Mouse (Mus musculus) MEL-GATA-1-ER (cell line): ENCODE data around the gene Hist2h2be.
A peak's percentile ranks its signal among the peaks of the same experiment; 100 is the strongest.
"Not testable (repeated sequence)": the region's sequence is repeated elsewhere in the genome, so short reads cannot be mapped to it uniquely, and the experiment has no call there.

Source experiments
- DNase-seq: peaks from one replicate; pipeline ENCODE4 v3.0.0-alpha.2; 2012; ENCODE audit warnings: low read depth; ENCODE audit errors: extremely low read depth

The Hist2h2be gene

DNA sequence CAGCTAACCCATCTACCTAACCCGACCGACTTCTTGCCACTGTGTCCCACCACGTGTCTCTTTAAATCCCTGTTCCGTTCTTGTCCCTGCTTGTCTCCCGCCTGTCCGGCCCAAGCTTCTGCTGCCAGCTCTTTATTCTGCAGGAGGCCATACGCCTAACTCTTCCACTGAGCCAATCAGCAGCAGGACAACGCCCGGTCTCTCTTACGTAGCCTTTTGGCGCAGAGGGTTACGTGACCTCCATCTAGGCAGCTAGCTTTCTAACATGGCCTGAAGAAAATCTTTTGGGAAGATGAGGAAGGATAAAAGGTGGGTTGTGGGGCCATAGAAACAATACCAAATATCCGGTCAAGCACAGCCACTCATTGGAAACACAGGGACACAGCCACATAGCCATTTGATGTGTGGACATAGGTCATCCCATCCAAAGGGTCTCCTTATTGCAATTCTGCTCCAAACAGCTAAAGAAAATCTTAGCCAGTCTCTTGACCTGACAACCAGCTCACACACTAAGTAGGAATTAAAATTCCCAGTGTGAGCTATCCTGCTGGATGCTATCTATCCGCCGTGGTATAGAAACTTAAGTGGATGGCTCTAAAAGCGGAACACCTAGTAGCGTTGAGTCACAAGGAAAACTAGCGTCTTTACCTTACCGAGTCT is 41.4 kb downstream of the Hist2h2be start:
- peak; percentile 98 for DNase-seq

- peak; percentile 100 for DNase-seq
Measured at GRCm38 (mm10) chr3:96262979-96263550, 42.1 kb downstream of the Hist2h2be start, which contains the start of gene Hist2h4. Gene Hist2h4, minus strand, starts transcription at chr3:96263311.

GRCm38 (mm10) chr3:96263558-96264403 is 42.9 kb downstream of the Hist2h2be start:
- DNase-seq, result peak; percentile 83

DNA sequence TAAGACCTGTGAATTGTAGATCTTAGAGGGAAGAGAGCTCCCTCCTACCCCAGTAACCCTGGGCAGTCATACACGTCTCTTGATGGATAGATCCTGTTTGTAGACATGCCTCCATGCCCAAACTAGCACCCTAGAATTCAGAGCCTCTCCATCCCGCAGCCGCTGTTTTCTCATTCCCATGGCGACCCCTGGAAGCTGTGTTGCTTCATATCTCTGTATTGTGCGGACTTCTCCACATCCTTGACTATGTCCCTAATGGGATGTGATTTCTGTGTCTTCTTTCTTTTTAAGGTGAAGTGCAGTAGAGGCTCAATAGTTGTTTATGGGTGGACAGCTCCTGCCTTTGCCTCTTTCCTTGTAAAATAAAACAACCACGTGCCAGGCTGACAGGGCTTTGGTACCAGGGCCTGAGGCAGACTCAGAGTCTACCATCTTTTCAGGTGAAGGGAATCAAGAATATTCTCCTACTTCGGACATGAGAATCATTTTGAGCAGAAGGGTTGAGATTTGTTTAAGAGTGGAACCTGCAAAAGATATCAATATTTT is 43.6 kb downstream of the Hist2h2be start:
- no peak for DNase-seq

GRCm38 (mm10) chr3:96266132-96266710 is 45.3 kb downstream of the Hist2h2be start:
- DNase-seq, result peak; percentile 84

DNA sequence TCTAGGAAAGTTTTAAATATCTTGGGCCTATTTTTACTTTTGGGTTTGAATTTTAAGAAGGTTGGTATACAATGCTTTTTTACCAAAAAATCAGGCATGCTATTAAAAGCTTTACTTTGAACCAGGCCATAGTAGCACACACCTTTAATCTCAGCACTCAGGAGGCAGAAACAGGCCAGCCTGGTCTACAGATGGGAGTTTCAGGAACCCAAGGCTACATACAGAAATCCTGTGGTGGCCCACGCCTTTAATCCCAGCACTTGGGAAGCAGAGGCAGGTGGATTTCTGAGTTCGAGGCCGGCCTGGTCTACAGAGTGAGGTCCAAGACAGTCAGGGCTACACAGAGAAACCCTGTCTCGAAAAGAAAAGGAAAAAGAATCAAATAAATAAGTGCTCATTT is 46.6 kb downstream of the Hist2h2be start:
- DNase-seq, result no peak

DNA sequence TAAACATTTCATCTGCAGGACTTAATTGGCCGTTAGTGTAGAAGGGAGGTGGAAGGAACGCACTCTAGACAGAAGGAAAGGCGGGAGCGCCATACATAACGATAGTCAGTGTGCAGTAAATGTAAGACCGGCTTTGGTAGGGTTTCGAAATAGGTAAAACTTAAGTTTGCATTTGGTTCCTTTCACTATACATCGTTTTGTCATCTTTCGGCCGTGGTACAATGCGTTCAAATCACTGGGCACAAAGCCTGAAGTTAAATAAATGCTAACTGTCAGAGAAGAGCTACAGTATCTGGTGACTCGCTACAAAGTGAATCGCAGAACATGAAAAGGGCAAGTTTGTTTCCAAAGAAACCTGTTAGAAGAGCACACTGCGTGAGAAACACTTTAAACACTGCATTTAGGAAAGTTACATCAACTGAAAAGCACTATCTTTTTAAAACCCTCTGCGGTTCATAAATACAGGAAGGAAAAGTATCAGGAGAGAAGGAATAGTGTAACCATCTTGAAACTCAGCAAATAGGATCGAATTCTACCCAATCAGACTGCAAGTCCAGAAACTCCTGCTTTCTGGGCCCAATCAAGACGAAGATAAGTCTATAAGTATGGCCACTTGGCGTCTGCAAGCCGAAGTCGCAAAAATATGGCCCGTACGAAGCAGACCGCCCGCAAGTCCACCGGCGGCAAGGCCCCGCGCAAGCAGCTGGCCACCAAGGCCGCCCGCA is 47.3 kb downstream of the Hist2h2be start, which contains the start of gene Hist2h3b:
TSS of gene Hist2h3b (plus strand) at position 604 of the 725 bp plus-strand sequence.
- peak; percentile 100 for DNase-seq

GRCm38 (mm10) chr3:96268776-96269378 is 48.0 kb downstream of the Hist2h2be start:
- not testable (repeated sequence) for DNase-seq

DNA sequence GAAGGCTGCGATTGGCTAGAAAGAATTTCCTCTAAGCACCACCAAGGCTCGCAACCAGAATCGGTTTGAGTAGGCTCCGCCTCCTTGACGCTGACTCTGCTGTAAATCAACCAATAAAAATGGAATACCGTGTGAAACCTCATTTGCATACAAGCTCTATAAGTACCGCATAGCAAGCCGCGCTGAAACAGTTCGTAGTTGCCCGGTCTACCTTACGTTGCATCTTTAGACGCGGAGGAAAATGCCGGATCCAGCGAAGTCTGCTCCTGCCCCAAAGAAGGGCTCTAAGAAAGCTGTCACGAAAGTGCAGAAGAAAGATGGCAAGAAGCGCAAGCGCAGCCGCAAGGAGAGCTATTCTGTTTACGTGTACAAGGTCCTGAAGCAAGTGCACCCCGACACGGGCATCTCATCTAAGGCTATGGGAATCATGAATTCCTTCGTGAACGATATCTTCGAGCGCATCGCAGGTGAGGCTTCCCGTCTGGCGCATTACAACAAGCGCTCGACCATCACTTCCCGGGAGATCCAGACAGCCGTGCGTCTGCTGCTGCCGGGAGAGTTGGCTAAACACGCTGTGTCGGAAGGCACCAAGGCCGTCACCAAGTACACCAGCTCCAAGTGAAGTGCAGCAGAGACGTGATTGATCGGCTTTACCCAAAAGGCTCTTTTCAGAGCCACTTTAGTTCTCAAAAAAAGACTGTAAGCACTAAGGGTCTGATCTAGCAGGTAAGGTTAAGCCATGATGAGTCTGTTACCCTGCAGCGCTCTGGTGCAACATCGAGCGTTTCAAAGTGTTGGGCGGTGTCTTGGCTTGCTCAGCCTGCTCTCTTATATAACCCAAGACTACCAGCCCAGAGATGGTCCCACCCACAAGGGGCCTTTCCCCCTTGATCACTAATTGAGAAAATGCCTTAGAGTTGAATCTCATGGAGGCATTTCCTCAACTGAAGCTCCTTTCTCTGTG is 48.9 kb downstream of the Hist2h2be start, which contains the start of gene Hist2h2bb:
TSS of gene Hist2h2bb (plus strand) at position 242 of the 964 bp plus-strand sequence.
- peak; percentile 100 for DNase-seq
